Mouse (Mus musculus): ENCODE measurements around the gene Zfp598.

DNA sequence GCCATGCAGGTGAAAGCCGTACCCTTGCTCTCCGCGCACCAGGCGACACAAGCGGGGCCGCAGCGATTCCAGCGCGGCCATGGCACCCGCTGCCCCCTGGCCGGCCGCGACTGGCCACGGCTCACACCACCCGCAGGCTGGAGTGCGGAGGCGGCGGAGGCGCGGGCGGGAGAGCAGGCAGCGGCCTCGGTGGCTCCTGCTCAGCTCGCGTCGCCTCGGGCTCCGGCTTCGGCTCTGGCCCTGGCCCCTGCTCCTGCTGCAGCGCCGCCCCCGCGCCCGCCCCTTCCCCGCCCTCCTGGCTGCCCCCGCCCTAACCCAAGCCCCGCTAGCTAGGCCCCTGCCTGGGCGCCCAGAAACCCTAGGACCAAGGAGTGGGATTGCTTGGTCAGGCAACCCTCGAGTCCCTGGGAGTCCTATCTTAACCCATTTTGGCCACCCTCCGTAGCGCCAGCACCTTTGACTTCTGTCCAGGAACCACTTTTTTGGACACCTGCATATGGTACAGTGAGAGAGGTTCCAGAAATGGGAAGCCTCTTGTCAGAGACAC is 19.3 kb upstream of the Zfp598 start, which contains the start of gene Slc9a3r2:
- TF ChIP-seq CTCF (IDR thresholded peaks at IDR 0.05; ENCODE audit: control insufficient read depth, insufficient read depth, insufficient replicate concordance, low read depth, low read length) = no peak
- TF ChIP-seq POLR2A (IDR thresholded peaks at IDR 0.05; ENCODE audit: control insufficient read depth, low read depth, low read length) = no peak

All from testis, adult 2 months (tissue).